Mouse (Mus musculus): ENCODE results near the gene Nyap1.

DNA sequence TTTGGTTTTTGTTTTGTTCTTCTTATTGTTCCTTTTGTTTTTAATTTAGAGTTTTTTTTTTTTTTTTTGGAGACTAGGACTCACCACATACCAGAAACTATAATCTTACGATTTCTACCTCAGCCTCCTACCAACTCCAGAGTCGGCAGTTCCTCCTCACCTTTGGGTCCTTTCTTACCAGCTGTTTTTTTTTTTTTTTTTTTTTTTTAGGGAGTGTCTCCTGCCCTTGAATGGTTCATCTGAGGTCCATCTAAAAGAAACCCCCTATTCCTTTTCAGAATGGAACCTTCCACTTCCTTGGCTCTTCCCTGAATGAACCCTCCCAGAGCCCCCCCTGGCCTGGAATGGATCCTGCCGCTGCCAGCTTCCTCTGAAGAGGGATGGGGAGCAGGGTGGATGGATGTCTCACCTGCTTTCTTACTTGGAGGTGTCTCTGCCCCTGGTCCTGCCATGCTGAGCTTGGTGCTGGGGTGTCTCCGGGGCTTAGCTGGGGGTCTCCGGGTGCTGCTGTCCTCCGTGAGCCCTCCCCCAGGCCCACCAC lies 3.9 kb downstream of the Nyap1 start:
- no peak for TF ChIP-seq CTCF (conservative IDR thresholded peaks at IDR 0.05; ENCODE audit: low read length)
- TF ChIP-seq NANOG (IDR thresholded peaks at IDR 0.05; ENCODE audit: borderline replicate concordance, low read length) = no peak
- TF ChIP-seq POU5F1 (IDR thresholded peaks at IDR 0.05; ENCODE audit: borderline replicate concordance, low read length) = no peak
